Mouse (Mus musculus) T-helper 1 cell (primary cell): ENCODE measurements around the gene Mad1l1.

ENCODE experiments used
- in situ Hi-C: fragments of 300-600 bp; cut with MboI, MseI; formaldehyde crosslinking; loops from one replicate; pipeline ENCODE4 v1.15.1; 2025; ENCODE audit warnings: high pct_unique_total_duplicates

The Mad1l1 gene

DNA sequence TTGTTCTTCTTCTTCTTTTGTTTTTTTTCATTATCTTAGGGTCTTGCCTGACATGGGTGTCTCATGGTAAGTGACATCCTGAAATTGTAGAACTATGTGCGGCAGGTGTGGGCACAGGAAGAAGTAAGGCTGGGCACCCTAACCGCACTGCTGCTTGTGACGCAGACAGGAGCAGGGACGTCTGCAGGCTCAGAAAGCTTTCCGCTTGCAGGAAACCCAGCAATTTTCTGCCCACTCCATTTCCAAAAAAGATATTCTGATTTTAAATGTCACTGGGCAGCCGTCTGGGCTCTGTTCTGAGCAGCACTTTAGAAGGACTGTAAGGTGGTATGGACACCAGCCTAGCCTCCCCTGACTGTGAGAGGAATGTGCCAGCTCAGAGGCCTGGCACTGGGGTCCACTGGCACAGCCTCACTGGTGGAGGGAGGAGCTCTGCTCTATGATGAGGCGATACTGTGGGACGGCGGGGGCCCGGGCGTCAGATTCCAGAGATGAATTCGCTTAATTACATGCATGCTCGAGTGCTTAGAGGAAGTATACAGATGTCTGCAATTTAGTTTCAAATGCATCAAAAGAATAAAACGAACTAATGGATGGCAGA is 219.8 kb downstream of the Mad1l1 start:
- in situ Hi-C loops = no loop called here

GRCm38 (mm10) chr5:140098711-140099110 is 222.6 kb downstream of the Mad1l1 start:
- in situ Hi-C loops = no loop called here

DNA sequence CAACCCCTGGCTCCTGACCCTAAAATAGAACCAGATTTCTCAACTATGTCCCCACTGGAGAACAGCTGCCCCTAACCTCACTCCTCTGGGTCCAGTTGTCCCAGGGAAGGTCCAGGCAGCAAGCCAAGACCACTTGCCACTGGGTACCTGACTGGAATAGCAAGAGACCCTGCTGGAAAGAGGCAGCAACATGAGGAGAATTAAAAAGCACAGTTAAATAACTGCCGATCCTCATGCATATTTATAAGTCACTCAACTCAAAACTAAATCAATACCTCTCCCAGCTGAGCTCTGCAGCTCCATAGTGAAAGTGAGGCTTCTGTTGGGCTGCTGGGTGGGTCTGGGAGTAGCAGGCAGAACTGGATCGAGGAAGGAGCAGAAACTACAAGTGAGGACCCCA is 226.1 kb downstream of the Mad1l1 start:
- in situ Hi-C loops = no loop called here

DNA sequence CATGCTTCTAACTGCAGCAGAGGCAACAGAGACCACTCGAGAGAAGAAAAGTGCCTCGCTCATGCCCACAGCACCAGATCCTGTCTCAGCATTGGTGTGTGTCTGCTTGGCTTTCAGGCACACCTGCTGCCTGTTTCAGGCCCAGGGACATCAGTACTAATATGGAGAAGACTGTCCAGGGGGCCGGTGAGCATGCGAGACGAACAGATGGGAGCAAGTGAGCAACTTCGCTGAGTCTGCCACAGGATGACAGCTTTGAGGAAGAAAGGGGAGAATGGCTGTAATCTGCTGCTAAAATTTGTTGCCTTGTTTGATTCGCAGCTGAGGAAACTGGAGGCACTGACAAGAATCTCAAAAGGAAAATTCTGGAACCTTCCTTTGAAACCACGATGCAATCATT is 227.9 kb downstream of the Mad1l1 start:
- in situ Hi-C loops = no loop called here

DNA sequence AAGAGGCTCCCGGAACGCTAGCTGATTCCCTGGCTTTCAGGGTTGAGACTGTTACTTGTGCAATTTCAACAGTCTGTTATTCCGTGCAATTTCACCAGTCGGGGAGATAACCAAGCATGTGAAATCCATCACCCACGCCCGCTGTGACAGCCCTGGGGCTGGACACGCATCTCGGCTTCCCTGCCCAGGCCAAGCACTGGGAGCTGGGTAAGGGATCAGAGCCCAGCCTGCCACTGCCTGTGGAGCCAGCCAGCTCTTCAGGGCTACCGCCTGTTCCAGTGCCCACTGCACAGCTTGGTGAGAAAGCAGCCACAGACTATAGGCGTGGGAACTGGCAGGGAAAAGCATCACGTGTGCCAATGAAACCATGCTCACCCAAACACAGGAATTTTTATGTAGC is 229.8 kb downstream of the Mad1l1 start:
- in situ Hi-C loops = no loop called here

DNA sequence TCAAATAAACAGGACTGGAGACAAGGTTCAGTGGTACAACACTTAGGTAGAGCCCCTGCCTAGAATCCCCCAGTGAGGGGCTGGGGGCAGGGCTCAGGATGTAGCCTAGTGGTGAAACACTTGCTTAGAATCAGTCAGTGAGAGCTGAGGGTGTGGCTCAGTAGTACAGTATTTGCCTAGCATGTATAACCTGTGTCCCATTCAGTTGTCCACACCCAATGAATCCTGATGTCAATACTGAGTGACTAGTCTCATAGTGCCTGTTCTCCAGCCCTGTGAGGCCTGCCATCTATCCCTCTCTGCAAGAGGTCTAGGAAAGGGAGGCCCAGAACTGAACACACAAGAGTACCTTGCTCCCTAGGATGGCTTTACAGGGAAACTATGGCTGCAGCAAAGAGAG is 232.1 kb downstream of the Mad1l1 start:
- in situ Hi-C loops = no loop called here

DNA sequence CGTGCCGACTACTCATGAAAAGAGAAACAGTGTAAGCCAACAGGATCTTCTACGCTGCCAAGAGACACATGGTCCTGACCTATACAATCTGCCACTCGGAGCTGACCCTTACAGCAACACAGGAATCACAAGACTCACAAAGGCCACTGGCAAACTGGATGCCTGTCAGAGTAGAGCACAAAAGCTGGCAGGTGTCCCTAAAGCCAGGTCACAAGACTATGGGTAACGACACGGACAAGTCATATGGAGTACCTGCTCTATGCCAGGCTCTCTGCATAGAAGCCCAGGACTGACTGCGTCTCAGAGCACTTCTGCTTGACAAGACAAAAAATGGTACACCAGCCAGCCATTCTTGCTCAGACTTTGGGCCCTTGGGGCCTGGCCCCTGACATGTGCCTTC is 234.1 kb downstream of the Mad1l1 start:
- in situ Hi-C loops = no loop called here

DNA sequence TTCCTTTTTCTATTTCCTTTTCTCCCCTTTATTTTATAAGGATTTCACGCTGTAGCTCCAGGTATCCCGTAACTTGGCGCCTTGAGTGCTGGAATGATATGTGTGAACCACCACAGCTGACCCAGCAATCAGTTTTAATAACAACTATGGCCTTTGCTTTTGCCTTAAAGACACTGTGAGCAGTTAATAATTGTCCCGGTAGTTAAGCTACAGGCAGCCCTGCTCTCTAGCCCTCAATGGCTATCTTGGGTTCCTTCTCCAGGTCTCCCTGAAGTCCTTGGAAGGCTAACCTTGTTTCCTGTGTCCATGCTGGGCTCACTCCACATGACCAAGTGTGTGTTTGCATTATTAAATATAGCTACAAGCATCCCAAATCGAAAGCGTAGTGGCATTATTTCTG is 237.0 kb downstream of the Mad1l1 start:
- in situ Hi-C loops = no loop called here

DNA sequence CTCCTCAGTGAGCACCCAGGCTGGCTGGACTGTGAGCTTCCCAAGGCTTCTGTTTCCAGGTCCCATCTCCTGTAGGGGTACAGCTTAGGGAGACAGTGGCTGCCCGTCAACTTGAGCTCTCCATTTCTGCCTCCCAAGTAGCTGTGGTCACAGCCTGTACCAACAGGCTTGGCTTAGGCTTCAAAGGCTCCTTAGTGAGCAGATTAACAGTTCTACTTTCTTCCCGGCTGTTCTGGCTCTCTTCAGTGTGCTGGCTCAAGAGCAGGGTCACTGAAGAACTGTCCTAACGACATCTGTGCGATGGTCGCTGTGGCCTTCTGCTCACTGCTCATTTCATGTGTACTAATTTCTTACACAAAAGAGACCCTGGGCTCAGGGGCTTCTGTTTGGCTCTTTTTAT is 237.4 kb downstream of the Mad1l1 start:
- in situ Hi-C loops = no loop called here

DNA sequence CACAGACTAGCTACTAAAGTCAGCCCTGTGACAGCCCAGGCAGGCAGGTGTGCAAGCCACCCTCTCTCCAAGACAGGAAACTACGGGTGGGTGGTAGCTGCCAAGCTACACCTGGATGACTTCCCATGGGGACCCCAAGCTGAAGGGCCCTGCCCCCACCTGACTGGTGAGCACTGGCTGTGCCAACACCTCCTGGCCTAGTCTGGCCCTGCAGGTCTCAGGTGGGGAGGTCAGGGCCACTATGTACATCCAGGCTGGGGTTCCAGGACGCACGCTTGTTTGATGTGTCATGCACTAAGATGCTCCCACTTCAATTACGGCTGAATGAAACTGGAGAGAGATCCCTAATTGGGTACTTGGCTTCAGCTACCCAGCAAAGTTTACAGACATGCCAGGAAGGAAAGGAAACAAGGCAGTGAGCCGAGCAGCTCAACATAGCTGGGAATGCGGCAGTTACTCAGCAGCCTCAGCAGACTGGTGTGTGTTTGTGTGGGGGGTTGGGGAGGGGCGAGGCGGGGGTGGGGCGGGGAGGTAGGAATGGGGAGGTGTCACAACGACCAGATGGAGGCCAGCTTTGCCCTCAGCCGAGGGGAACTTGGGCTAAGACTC is 239.0 kb downstream of the Mad1l1 start:
- in situ Hi-C loops = no loop called here

DNA sequence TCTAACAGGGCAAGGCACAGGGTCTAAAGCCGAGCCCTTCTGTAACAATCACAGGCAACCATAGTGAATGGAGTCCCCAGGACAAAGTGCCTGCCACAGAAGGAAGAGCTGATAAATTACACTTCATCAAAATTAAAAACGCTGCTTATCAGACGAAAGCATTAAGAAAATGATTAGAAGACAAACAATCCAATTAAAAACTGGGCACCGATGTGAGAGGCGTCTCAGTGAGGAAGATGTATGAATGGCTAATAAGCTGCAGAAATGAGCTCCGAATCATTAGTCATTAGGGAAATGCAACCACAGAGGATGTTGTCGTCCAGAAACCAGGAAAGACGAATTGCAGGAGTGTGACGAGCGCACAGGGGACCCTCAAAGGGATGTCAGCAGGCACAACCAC is 240.3 kb downstream of the Mad1l1 start:
- in situ Hi-C loops = no loop called here

DNA sequence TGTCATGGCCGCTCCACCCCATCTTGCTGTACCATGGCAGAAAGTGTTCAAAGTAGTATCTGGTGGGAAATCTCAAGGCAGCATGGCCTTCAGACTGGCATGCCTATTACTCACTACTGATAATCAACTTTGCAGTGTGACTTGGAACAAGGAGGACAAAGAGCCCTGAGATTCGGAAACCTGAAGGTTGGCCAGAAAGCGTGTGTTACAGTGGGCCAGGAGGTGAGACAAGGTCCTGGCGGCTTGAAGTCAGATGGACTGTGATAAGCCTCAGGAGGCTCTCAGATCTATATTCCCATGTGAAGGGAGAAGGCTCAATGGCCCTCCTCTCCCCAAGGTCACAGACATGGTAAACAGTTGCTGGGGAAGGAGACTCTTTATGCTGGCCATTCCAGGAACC is 241.8 kb downstream of the Mad1l1 start:
- in situ Hi-C loops = no loop called here

DNA sequence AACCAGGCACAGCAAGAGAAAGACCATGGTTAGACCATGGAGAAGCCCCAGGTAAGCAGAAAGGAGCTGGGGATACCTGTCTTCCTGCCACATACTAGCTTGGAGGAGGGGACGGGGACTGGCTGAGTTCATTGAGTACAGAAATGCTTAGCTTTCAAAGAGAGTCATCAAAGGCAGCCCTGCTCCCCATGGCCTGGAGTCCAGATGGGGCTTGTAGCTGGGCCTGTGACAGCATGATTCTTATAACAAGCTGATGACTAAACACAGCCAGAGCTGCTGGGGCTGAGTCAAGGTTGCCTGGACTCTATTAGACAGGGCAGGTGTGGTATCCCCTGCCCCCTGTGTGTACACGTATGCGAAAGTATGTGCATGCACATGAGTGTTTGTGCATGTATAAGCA is 242.9 kb downstream of the Mad1l1 start:
- in situ Hi-C loops = no loop called here

DNA sequence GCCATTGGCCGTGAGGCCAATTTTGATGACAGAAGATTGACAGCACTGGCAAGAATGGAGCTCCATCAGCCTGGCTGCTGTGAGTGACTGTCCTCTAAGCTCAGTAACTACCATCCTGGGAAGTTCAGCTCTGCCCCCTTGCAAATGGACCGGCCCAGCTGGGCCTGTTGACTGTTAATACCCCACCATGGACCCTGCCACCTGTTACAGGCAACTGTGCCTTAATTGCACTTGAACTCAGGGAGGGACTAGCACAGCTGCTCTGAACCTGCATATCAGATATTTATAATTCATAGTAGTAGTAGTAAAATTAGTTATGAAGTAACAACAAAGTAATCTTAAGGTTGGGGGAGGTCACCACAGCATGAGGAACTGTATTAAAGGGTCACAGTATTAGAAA is 244.9 kb downstream of the Mad1l1 start:
- in situ Hi-C loops = no loop called here

DNA sequence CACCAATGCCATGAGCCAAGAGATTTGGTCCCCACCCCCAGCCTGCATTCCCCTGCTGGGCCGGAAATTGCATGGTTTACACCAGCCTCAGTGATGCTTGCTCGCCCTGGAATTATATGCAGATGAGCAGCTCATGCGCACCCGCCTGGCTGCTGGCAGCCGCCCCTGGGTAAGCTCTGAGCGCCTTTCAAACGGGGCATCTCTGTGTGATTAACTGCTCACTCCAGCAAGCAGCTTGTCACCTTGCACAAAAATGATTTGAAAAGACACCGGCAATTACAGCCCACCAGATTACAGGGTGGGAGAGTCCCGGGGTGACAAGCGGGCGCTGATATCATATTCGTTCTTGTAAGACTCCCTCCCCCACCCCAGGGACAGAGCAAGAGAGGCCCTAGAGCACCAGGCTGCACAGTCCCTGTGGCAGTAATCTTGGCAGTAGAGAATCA is 247.7 kb downstream of the Mad1l1 start:
- in situ Hi-C loops = no loop called here

DNA sequence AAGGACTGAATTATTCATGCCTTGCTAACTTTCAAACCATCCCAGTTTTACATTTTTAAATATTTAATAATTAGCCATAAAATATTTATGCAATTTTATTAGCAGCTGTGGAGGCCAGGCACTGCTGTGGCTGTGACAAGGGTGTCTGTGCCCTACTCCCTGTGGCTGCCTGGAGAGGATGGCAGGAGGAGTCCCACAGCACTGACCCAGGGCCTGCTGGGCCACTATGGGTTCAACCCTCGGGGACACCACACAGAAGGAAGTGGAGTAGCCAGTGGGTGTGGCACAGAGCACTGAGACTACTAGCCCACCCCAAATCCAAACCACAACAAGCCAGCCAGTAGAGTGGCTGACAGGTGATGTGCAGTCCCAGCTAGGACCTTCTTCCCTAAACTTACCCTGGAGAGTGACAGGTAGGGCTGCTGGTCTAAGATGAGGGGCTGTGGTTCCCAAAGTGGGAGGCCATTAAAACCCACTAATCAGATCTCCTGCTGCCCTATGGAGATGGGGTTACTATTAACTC is 248.1 kb downstream of the Mad1l1 start:
- in situ Hi-C loops = no loop called here

DNA sequence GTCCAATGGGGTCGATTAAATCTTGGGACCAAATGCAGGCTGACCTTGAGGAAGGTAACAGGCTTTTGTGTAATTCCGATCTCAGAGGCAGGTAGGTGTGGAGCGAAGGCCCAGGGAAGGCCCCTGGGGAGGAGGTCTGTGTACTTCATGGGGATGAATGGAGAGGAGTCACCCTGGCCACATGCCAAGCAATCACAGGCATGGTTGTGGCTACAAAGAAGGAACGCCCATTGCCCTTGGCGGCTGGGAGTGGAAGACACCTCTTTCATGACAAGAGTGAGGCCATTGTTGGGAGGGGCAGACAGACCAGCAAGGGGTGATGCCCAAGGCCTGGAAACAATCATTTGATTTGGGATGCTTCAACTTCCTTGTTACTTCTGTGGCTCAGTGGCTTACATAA is 252.8 kb downstream of the Mad1l1 start:
- in situ Hi-C loops = no loop called here

GRCm38 (mm10) chr5:140068051-140068450 is 253.3 kb downstream of the Mad1l1 start:
- in situ Hi-C loops = no loop called here

- in situ Hi-C loops = no loop called here
Measured at GRCm38 (mm10) chr5:140066769-140067168, 254.6 kb downstream of the Mad1l1 start.

DNA sequence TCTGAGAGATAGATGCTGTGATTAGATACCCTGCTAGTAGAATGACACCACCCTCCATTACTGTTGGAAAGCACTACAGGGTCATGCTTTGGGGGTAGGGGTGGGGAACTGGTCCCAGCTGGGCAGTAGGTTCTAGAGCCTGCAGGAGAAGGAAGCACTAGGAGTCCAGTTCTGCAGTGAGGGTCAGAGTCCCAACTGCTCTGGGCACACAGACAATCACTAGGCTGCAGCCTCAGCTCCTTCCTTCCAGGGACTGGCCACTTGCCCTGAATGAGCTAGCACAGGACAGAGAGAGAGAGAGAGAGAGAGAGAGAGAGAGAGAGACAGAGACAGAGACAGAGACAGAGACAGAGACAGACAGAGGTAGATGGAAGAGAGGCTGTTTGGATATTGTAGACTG is 255.1 kb downstream of the Mad1l1 start:
- in situ Hi-C loops = no loop called here

DNA sequence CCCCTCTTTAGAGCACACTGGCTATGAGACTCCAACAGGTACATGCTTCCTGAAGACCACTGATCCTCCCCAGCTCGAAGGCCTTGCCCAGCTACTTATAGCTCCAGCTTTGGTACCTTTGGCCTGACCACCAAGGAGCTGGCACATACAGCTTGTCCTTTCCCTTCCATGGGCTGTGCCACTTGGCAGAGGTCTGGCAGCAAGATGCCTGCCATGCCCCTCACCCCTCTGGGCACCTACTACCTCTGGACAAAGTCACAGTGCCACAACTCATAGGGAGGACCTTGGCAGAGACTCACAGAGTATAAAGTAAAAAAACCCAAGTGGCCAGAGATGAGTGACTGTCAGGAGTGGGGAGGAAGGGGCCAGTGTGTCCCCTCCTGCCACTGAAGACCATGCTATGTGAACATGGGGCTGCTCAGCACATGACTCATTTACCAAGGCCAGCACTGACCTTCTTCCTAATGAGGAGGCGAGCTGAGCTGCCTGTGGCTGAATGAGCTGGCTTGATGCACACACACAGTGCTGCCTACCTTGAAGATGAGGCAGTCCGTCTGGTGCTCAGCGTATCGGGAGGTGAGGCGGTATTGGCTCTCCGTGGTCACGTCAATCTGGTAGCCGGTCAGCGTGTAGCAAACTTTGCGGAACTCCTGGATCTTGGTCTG is 255.9 kb downstream of the Mad1l1 start:
- in situ Hi-C loops = no loop called here

- in situ Hi-C loops = no loop called here
Measured at GRCm38 (mm10) chr5:140064521-140064920, 256.8 kb downstream of the Mad1l1 start.

GRCm38 (mm10) chr5:140062828-140063227 is 258.5 kb downstream of the Mad1l1 start:
- in situ Hi-C loops = no loop called here
